ENCODE assay signal across 18 mouse cellular contexts in the genomic region with DNA sequence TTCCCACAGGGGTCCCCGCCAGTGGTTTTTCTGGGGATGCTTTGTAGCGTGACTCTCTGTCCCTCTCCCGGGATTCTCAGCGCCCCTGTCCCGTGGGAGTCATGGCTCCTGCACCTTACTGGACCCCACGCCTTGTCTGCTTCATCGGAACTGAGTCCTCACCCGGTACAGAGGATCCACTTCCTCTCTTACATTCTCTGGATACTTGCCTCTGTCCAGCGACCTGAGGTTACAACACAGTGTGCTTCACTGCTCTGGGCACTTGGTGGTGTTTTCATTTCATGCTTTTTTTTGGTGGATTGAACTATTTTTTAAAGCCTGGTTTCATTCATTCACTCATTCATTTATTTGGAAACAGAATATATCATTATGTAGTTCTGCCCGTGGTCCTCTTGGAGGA.
"Had no signal": no experiment of that assay in that cellular context is flagged by ENCODE, and none has a peak within 500 bp of the region (broad histone marks: within the 10 kb centered on the region; RNA-seq: fewer than 3 reads in every experiment).

No protein-coding gene starts in this region.

- H3K9ac ChIP-seq: liver, embryonic 13.5 days; liver, embryonic 15.5 days; lung, embryonic 14.5 days; midbrain, embryonic 13.5 days; midbrain, embryonic 15.5 days; neural tube, embryonic 13.5 days; neural tube, embryonic 15.5 days; stomach, embryonic 15.5 days had no signal

- DNase-seq: liver, embryonic 13.5 days; lung, adult 18-20 months; lung, embryonic 14.5 days; lung, postnatal 10 days; lung, postnatal 4 days; right cerebral cortex, postnatal 14 days; thymus, postnatal 14 days; thymus, postnatal 36 days had no signal

- H3K9me3 ChIP-seq: liver, embryonic 13.5 days; liver, embryonic 15.5 days; midbrain, embryonic 13.5 days; midbrain, embryonic 15.5 days; neural tube, embryonic 13.5 days; neural tube, embryonic 15.5 days; stomach, embryonic 15.5 days had no signal

- H3K27ac ChIP-seq: liver, embryonic 13.5 days; liver, embryonic 15.5 days; midbrain, embryonic 10.5 days; midbrain, embryonic 13.5 days; midbrain, embryonic 15.5 days; neural tube, embryonic 13.5 days; neural tube, embryonic 15.5 days; stomach, embryonic 15.5 days; stomach, postnatal 0 days had no signal

- H3K4me2 ChIP-seq: liver, embryonic 11.5 days; liver, embryonic 13.5 days; liver, embryonic 15.5 days; lung, embryonic 14.5 days; midbrain, embryonic 13.5 days; midbrain, embryonic 15.5 days; neural tube, embryonic 13.5 days; neural tube, embryonic 15.5 days; stomach, embryonic 15.5 days had no signal

- ATAC-seq: midbrain, embryonic 13.5 days; midbrain, embryonic 15.5 days had no signal

- H3K4me3 ChIP-seq: liver, embryonic 13.5 days; liver, embryonic 15.5 days; midbrain, embryonic 10.5 days; midbrain, embryonic 13.5 days; midbrain, embryonic 15.5 days; myocyte; neural tube, embryonic 13.5 days; neural tube, embryonic 15.5 days; stomach, embryonic 15.5 days had no signal

- H3K27me3 ChIP-seq: liver, embryonic 13.5 days; liver, embryonic 15.5 days; midbrain, embryonic 13.5 days; midbrain, embryonic 15.5 days; neural tube, embryonic 13.5 days; neural tube, embryonic 15.5 days; stomach, embryonic 15.5 days had no signal

- H3K36me3 ChIP-seq: liver, embryonic 13.5 days; liver, embryonic 15.5 days; midbrain, embryonic 10.5 days; midbrain, embryonic 13.5 days; midbrain, embryonic 15.5 days; neural tube, embryonic 13.5 days; neural tube, embryonic 15.5 days; stomach, embryonic 15.5 days had no signal

- H3K4me1 ChIP-seq: midbrain, embryonic 10.5 days; midbrain, embryonic 13.5 days; midbrain, embryonic 15.5 days; neural tube, embryonic 13.5 days; stomach, embryonic 15.5 days had no signal
